In the genomic region with DNA sequence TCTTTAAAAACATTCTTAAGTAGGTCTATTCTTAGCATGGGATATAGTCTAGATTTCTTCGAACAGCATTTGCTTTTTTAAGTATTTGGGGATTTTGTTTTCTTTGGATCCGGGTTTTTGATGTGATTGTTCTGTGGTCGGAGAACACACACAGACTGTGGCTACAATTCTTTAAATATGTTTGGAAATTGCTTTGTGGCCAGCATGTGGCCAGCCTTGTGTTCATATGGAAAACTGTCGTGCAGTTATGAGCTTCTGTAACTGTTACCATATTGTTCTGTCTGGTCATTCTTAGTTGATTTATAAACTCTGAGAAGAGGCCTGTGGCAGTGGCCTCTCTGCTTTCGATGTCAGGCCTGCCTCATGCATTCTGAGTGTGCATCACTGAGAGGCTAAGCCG, we compare ENCODE assay signal across 18 mouse cellular contexts. TPM values are rescaled to one million over a fixed set of nuclear protein-coding genes. Genes with fewer than 3 reads are reported as not detected.
DNase-seq lines count a peak whose midpoint lies in the region; ATAC-seq lines count a peak whose summit lies in the region.
"Had no signal": no experiment of that assay in that cellular context is flagged by ENCODE, and none has a peak within 500 bp of the region (broad histone marks: within the 10 kb centered on the region; RNA-seq: fewer than 3 reads in every experiment).

No protein-coding gene starts in this region.

- H3K4me2 ChIP-seq in embryonic facial prominence, embryonic 12.5 days (replicated peaks), result no peak overlapping the region
- H3K4me2 ChIP-seq in limb, embryonic 12.5 days, result no peak overlapping the region
- H3K4me2 ChIP-seq in embryonic facial prominence, embryonic 14.5 days (ENCODE audit: low read depth, low read length), result no peak overlapping the region
- no peak overlapping the region for H3K4me2 ChIP-seq in stomach, embryonic 16.5 days (ENCODE audit: low read depth, low read length)
- H3K4me2 ChIP-seq: lung, embryonic 15.5 days had no signal

- H3K27me3 ChIP-seq in embryonic facial prominence, embryonic 12.5 days, result no peaks in the 10 kb centered on the region
- H3K27me3 ChIP-seq in embryonic facial prominence, embryonic 10.5 days (replicated peaks; ENCODE audit: low read depth, poor library complexity, severe bottlenecking), result no peaks in the 10 kb centered on the region
- no peaks in the 10 kb centered on the region for H3K27me3 ChIP-seq in limb, embryonic 12.5 days
- H3K27me3 ChIP-seq in limb, embryonic 10.5 days (ENCODE audit: low read depth, poor library complexity, severe bottlenecking), result no peaks in the 10 kb centered on the region
- no peaks in the 10 kb centered on the region for H3K27me3 ChIP-seq in embryonic facial prominence, embryonic 14.5 days (replicated peaks; ENCODE audit: control insufficient read depth, insufficient read depth, low read length)
- H3K27me3 ChIP-seq in stomach, embryonic 16.5 days (ENCODE audit: control insufficient read depth, insufficient read depth, low read length), result no peaks in the 10 kb centered on the region
- H3K27me3 ChIP-seq: lung, embryonic 15.5 days had no signal

- 0 out of 2 replicates have a peak overlapping the region, but pooled peaks have one; percentile 42 for H3K27ac ChIP-seq in embryonic facial prominence, embryonic 12.5 days
- H3K27ac ChIP-seq in embryonic facial prominence, embryonic 10.5 days (replicated peaks), result no peak overlapping the region
- peak overlapping the region; percentile 71 for H3K27ac ChIP-seq in limb, embryonic 12.5 days
- H3K27ac ChIP-seq in limb, embryonic 10.5 days, result no peak overlapping the region
- H3K27ac ChIP-seq in embryonic facial prominence, embryonic 14.5 days (replicated peaks; ENCODE audit: low read depth, low read length), result peak overlapping the region; percentile 86
- H3K27ac ChIP-seq in stomach, embryonic 16.5 days (ENCODE audit: low read length), result 0 out of 2 replicates have a peak overlapping the region, but pooled peaks have one; percentile 21
- H3K27ac ChIP-seq: lung, embryonic 15.5 days; macrophage had no signal

- H3K9ac ChIP-seq in embryonic facial prominence, embryonic 12.5 days, result no peak overlapping the region
- peak overlapping the region; percentile 44; the same call in 1 of the 2 replicates for H3K9ac ChIP-seq in limb, embryonic 12.5 days (replicated peaks)
- no peak overlapping the region for H3K9ac ChIP-seq in embryonic facial prominence, embryonic 14.5 days (ENCODE audit: low read depth, low read length)
- H3K9ac ChIP-seq in stomach, embryonic 16.5 days (ENCODE audit: low read length), result no peak overlapping the region
- H3K9ac ChIP-seq: lung, embryonic 15.5 days had no signal

- H3K4me3 ChIP-seq in embryonic facial prominence, embryonic 12.5 days, result no peak overlapping the region
- H3K4me3 ChIP-seq in embryonic facial prominence, embryonic 10.5 days, result no peak overlapping the region
- no peak overlapping the region for H3K4me3 ChIP-seq in limb, embryonic 12.5 days (replicated peaks)
- no peak overlapping the region for H3K4me3 ChIP-seq in limb, embryonic 10.5 days
- H3K4me3 ChIP-seq in embryonic facial prominence, embryonic 14.5 days (ENCODE audit: low read depth, low read length), result no peak overlapping the region
- no peak overlapping the region for H3K4me3 ChIP-seq in stomach, embryonic 16.5 days (replicated peaks; ENCODE audit: low read length)
- H3K4me3 ChIP-seq: lung, embryonic 15.5 days had no signal

- ATAC-seq in embryonic facial prominence, embryonic 12.5 days (ENCODE audit: insufficient number of reproducible peaks, insufficient read depth, low FRiP score, low TSS enrichment), result no peak
- no peak for ATAC-seq in limb, embryonic 12.5 days (ENCODE audit: insufficient number of reproducible peaks, insufficient read depth, low FRiP score, low TSS enrichment, low read depth)
- ATAC-seq in embryonic facial prominence, embryonic 14.5 days (ENCODE audit: low read depth), result no peak
- no peak for ATAC-seq in stomach, embryonic 16.5 days (ENCODE audit: insufficient read depth, low FRiP score)

- H3K4me1 ChIP-seq in embryonic facial prominence, embryonic 12.5 days, result peaks cover 30% of the 10 kb centered on the region; the same call in 1 of the 2 replicates
- H3K4me1 ChIP-seq in embryonic facial prominence, embryonic 10.5 days, result peaks cover 14% of the 10 kb centered on the region
- peaks cover 22% of the 10 kb centered on the region for H3K4me1 ChIP-seq in limb, embryonic 12.5 days (replicated peaks)
- H3K4me1 ChIP-seq in limb, embryonic 10.5 days, result no peaks in the 10 kb centered on the region
- peaks cover 26% of the 10 kb centered on the region for H3K4me1 ChIP-seq in embryonic facial prominence, embryonic 14.5 days (ENCODE audit: control insufficient read depth, insufficient read depth, low read length)
- H3K4me1 ChIP-seq in stomach, embryonic 16.5 days (ENCODE audit: control insufficient read depth, insufficient read depth, low read length), result peaks cover 24% of the 10 kb centered on the region; the same call in 1 of the 2 replicates

- DNase-seq in embryonic facial prominence, embryonic 10.5 days (ENCODE audit: low spot score), result no peak
- no peak for DNase-seq in limb, embryonic 10.5 days (ENCODE audit: low spot score)
- DNase-seq in embryonic facial prominence, embryonic 14.5 days (ENCODE audit: low spot score), result peak; percentile 54
- no peak for DNase-seq in right cerebral cortex, postnatal 14 days
- no peak for DNase-seq in urinary bladder, postnatal 14 days (ENCODE audit: low spot score)
- DNase-seq: adrenal gland, adult 2 months; cerebellum, postnatal 10 days; embryo, embryonic 11 days; heart, adult 18-20 months; heart, postnatal 4 days; midbrain, embryonic 14.5 days; right cerebral cortex, postnatal 4 days; thymus, adult 18-20 months had no signal

- 65% methylated on average over 6 of the region's 6 CpGs for WGBS in embryonic facial prominence, embryonic 12.5 days
- WGBS in embryonic facial prominence, embryonic 10.5 days, result 87% methylated on average over 6 of the region's 6 CpGs
- 70% methylated on average over 6 of the region's 6 CpGs for WGBS in limb, embryonic 12.5 days
- WGBS in limb, embryonic 10.5 days, result 87% methylated on average over 6 of the region's 6 CpGs
- 55% methylated on average over 6 of the region's 6 CpGs for WGBS in embryonic facial prominence, embryonic 14.5 days
- WGBS in stomach, embryonic 16.5 days, result 62% methylated on average over 6 of the region's 6 CpGs

- peaks cover 7% of the 10 kb centered on the region for H3K36me3 ChIP-seq in embryonic facial prominence, embryonic 12.5 days
- H3K36me3 ChIP-seq in embryonic facial prominence, embryonic 10.5 days (replicated peaks), result peaks cover 40% of the 10 kb centered on the region
- peaks cover 37% of the 10 kb centered on the region for H3K36me3 ChIP-seq in limb, embryonic 12.5 days
- H3K36me3 ChIP-seq in limb, embryonic 10.5 days, result peaks cover 48% of the 10 kb centered on the region
- peaks cover 18% of the 10 kb centered on the region for H3K36me3 ChIP-seq in embryonic facial prominence, embryonic 14.5 days (ENCODE audit: control insufficient read depth, insufficient read depth, low read length)
- H3K36me3 ChIP-seq in stomach, embryonic 16.5 days (ENCODE audit: control insufficient read depth, insufficient read depth, low read length), result 0 out of 2 replicates have a peak, but pooled peaks cover 3% of the 10 kb centered on the region

- no peaks in the 10 kb centered on the region for H3K9me3 ChIP-seq in embryonic facial prominence, embryonic 12.5 days
- no peaks in the 10 kb centered on the region for H3K9me3 ChIP-seq in embryonic facial prominence, embryonic 10.5 days
- no peaks in the 10 kb centered on the region for H3K9me3 ChIP-seq in limb, embryonic 12.5 days
- no peaks in the 10 kb centered on the region for H3K9me3 ChIP-seq in limb, embryonic 10.5 days (replicated peaks)
- no peaks in the 10 kb centered on the region for H3K9me3 ChIP-seq in embryonic facial prominence, embryonic 14.5 days (ENCODE audit: control insufficient read depth, low read length)
- no peaks in the 10 kb centered on the region for H3K9me3 ChIP-seq in stomach, embryonic 16.5 days (replicated peaks; ENCODE audit: control insufficient read depth, low read length)
- H3K9me3 ChIP-seq: lung, embryonic 15.5 days had no signal

RNA-seq across cellular contexts. Expression of a gene that starts 26.7 kb away (rescaled TPM):
- 7.3 and 8.7 TPM in 2 replicates for polyA plus RNA-seq in embryonic facial prominence, embryonic 12.5 days (2016; fragmentation: Nextera tagmentation; extraction: Ambion mirVana)
- 4.7 and 5.1 TPM in 2 replicates for polyA plus RNA-seq in embryonic facial prominence, embryonic 10.5 days (2016; fragmentation: Nextera tagmentation; extraction: Ambion mirVana)
- 6.3 and 6.9 TPM in 2 replicates for polyA plus RNA-seq in limb, embryonic 12.5 days (2016; fragmentation: Nextera tagmentation; extraction: Ambion mirVana)
- 3.4 and 4.7 TPM in 2 replicates for polyA plus RNA-seq in limb, embryonic 10.5 days (2016; fragmentation: Nextera tagmentation; extraction: Ambion mirVana)
- polyA plus RNA-seq in embryonic facial prominence, embryonic 14.5 days (2014; fragmentation: Nextera tagmentation; extraction: Ambion mirVana), result 5.8 and 6.5 TPM in 2 replicates
- 5.5 and 5.7 TPM in 2 replicates for polyA plus RNA-seq in stomach, embryonic 16.5 days (2015; fragmentation: Nextera tagmentation; extraction: Ambion mirVana)

RNA-seq across cellular contexts. Expression of a gene that starts 44.8 kb away (rescaled TPM):
- 77.2 and 83.6 TPM in 2 replicates for polyA plus RNA-seq in embryonic facial prominence, embryonic 12.5 days (2016; fragmentation: Nextera tagmentation; extraction: Ambion mirVana)
- polyA plus RNA-seq in embryonic facial prominence, embryonic 10.5 days (2016; fragmentation: Nextera tagmentation; extraction: Ambion mirVana), result 52.3 and 55.6 TPM in 2 replicates
- 83.5 and 85.3 TPM in 2 replicates for polyA plus RNA-seq in limb, embryonic 12.5 days (2016; fragmentation: Nextera tagmentation; extraction: Ambion mirVana)
- polyA plus RNA-seq in limb, embryonic 10.5 days (2016; fragmentation: Nextera tagmentation; extraction: Ambion mirVana), result 65.4 and 65.6 TPM in 2 replicates
- polyA plus RNA-seq in embryonic facial prominence, embryonic 14.5 days (2014; fragmentation: Nextera tagmentation; extraction: Ambion mirVana), result 94.0 and 102 TPM in 2 replicates
- polyA plus RNA-seq in stomach, embryonic 16.5 days (2015; fragmentation: Nextera tagmentation; extraction: Ambion mirVana), result 68.7 and 76.4 TPM in 2 replicates

RNA-seq across cellular contexts. Expression of a gene that starts 53.7 kb away (rescaled TPM):
- polyA plus RNA-seq in embryonic facial prominence, embryonic 12.5 days (2016; fragmentation: Nextera tagmentation; extraction: Ambion mirVana), result 26.3 and 30.3 TPM in 2 replicates
- polyA plus RNA-seq in embryonic facial prominence, embryonic 10.5 days (2016; fragmentation: Nextera tagmentation; extraction: Ambion mirVana), result 26.2 and 27.2 TPM in 2 replicates
- 26.8 and 26.9 TPM in 2 replicates for polyA plus RNA-seq in limb, embryonic 12.5 days (2016; fragmentation: Nextera tagmentation; extraction: Ambion mirVana)
- 21.7 and 22.1 TPM in 2 replicates for polyA plus RNA-seq in limb, embryonic 10.5 days (2016; fragmentation: Nextera tagmentation; extraction: Ambion mirVana)
- 22.5 and 24.4 TPM in 2 replicates for polyA plus RNA-seq in embryonic facial prominence, embryonic 14.5 days (2014; fragmentation: Nextera tagmentation; extraction: Ambion mirVana)
- 34.5 and 38.8 TPM in 2 replicates for polyA plus RNA-seq in stomach, embryonic 16.5 days (2015; fragmentation: Nextera tagmentation; extraction: Ambion mirVana)

Comparison
In these comparisons a context has a peak if more than half of its experiments do, and no peak if none do; other contexts are left out.
1. H3K27ac ChIP-seq: peak in embryonic facial prominence, embryonic 12.5 days (single experiment), limb, embryonic 12.5 days (single experiment), embryonic facial prominence, embryonic 14.5 days (single experiment) and stomach, embryonic 16.5 days (single experiment); none in embryonic facial prominence, embryonic 10.5 days (single experiment) and limb, embryonic 10.5 days (single experiment).